Mouse (Mus musculus) neural tube, embryonic 14.5 days (tissue): ENCODE measurements around the gene Sufu. TPM values are rescaled to one million over a fixed set of nuclear protein-coding genes. Genes with fewer than 3 reads are reported as not detected.
A peak's percentile ranks its signal among the peaks of the same experiment; 100 is the strongest.

ENCODE experiments used
- ATAC-seq: fragments of 200-750 bp; cut with Nextera tagmentation; 2 replicates; pipeline ENCODE4 v1.8.0; 2017; ENCODE audit warnings: low read depth, mild to moderate bottlenecking, moderate TSS enrichment, moderate library complexity
- H3K27ac ChIP-seq: fragments of 300-500 bp; sonication (generic); 2 replicates; pipeline ENCODE4 v1.5.1; 2014; ENCODE audit warnings: low read depth, mild to moderate bottlenecking, control low read depth, low read length, moderate library complexity, mixed read lengths
- H3K27me3 ChIP-seq: fragments of 300-500 bp; sonication (generic); 2 replicates; pipeline ENCODE4 v1.6.1; 2014; ENCODE audit warnings: low read length; ENCODE audit not compliant: control insufficient read depth, insufficient read depth
- H3K36me3 ChIP-seq: fragments of 300-500 bp; sonication (generic); 2 replicates; pipeline ENCODE4 v1.6.1; 2014; ENCODE audit warnings: low read length, mixed read lengths; ENCODE audit not compliant: control insufficient read depth, insufficient read depth
- H3K4me1 ChIP-seq: fragments of 300-500 bp; sonication (generic); 2 replicates; pipeline ENCODE4 v1.6.1; 2014; ENCODE audit warnings: low read length; ENCODE audit not compliant: control insufficient read depth, insufficient read depth
- H3K4me2 ChIP-seq: fragments of 300-500 bp; sonication (generic); 2 replicates; pipeline ENCODE4 v1.6.1; 2014; ENCODE audit warnings: mild to moderate bottlenecking, low read depth, low read length, control low read depth
- H3K4me3 ChIP-seq: fragments of 300-500 bp; sonication (generic); 2 replicates; pipeline ENCODE4 v1.5.1; 2014; ENCODE audit warnings: low read depth, low read length, control low read depth, mixed read lengths
- H3K9ac ChIP-seq: fragments of 300-500 bp; sonication (generic); replicated peaks from 2 replicates; pipeline ENCODE4 v1.6.1; 2014; ENCODE audit warnings: low read depth, mild to moderate bottlenecking, control low read depth, low read length, mixed read lengths
- H3K9me3 ChIP-seq: fragments of 300-500 bp; sonication (generic); 2 replicates; pipeline ENCODE4 v1.6.1; 2016; ENCODE audit warnings: low read length; ENCODE audit not compliant: control insufficient read depth
- WGBS: fragments of 180-500 bp; shearing (Covaris S2); extraction: QIAGEN DNeasy Blood & Tissue Kit; methylation state at CpG from one replicate; pipeline ENCODE4 v1.1.7; 2014; 5-methylcytosine and 5-hydroxymethylcytosine counted together
- polyA plus RNA-seq: library from polyadenylated mRNA; unstranded; fragments of >200 nt; fragmentation: Nextera tagmentation; extraction: Ambion mirVana; gene quantifications from 2 replicates; pipeline ENCODE4 v1.2.1, GENCODE M21; 2014

The Sufu gene
- polyA plus RNA-seq, 1 experiment from 2014 or later: 20.2 TPM

- no peaks in the 10 kb centered on the region for H3K27me3 ChIP-seq
- H3K36me3 ChIP-seq: no peaks in the 10 kb centered on the region
- no peak overlapping the region for H3K9ac ChIP-seq
- H3K27ac ChIP-seq: no peak overlapping the region
- peaks cover 52% of the 10 kb centered on the region for H3K4me1 ChIP-seq
- WGBS: 32% methylated on average over 15 of the region's 15 CpGs
- no peak for ATAC-seq
- H3K4me3 ChIP-seq: no peak overlapping the region
- H3K4me2 ChIP-seq: no peak overlapping the region
- no peaks in the 10 kb centered on the region for H3K9me3 ChIP-seq
These were observed 125.8 kb downstream of the Sufu start for GRCm38 (mm10) chr19:46522433-46523044.

GRCm38 (mm10) chr19:46523131-46523479, 126.4 kb downstream of the Sufu start:
- no peak overlapping the region; the same call in 1 of the 2 replicates for H3K9ac ChIP-seq
- H3K4me1 ChIP-seq: peaks cover 52% of the 10 kb centered on the region
- ATAC-seq: no peak

GRCm38 (mm10) chr19:46523480-46524151, 126.9 kb downstream of the Sufu start:
- H3K4me3 ChIP-seq: peak overlapping the region; percentile 6; the same call in 1 of the 2 replicates
- H3K9me3 ChIP-seq: no peaks in the 10 kb centered on the region
- H3K36me3 ChIP-seq: no peaks in the 10 kb centered on the region
- peak; percentile 89 for ATAC-seq
- peaks cover 54% of the 10 kb centered on the region for H3K4me1 ChIP-seq
- peak overlapping the region; percentile 16; the same call in 1 of the 2 replicates for H3K9ac ChIP-seq
- H3K27ac ChIP-seq: peak overlapping the region; percentile 76
- WGBS: 4% methylated on average over 20 of the region's 20 CpGs
- peak overlapping the region; percentile 36 for H3K4me2 ChIP-seq
- H3K27me3 ChIP-seq: no peaks in the 10 kb centered on the region

More at GRCm38 (mm10) chr19:46523131-46523479, 126.4 kb downstream of the Sufu start:
- Histone ChIP-seq H3K36me3 (no peaks in the 10 kb centered on the region), H3K9me3 (no peaks in the 10 kb centered on the region), H3K27me3 (no peaks in the 10 kb centered on the region), H3K27ac (peak overlapping the region; percentile 76), H3K4me2 (peak overlapping the region; percentile 36; the same call in 1 of the 2 replicates), H3K4me3 (no peak overlapping the region; the same call in 1 of the 2 replicates)

- H3K4me1 ChIP-seq: peaks cover 58% of the 10 kb centered on the region
- H3K4me3 ChIP-seq: no peak overlapping the region
- no peak for ATAC-seq
- no peaks in the 10 kb centered on the region for H3K9me3 ChIP-seq
- H3K9ac ChIP-seq: 0 out of 2 replicates have a peak overlapping the region, but pooled peaks have one; percentile 16
- no peaks in the 10 kb centered on the region for H3K27me3 ChIP-seq
- peak overlapping the region; percentile 36 for H3K4me2 ChIP-seq
- peak overlapping the region; percentile 76 for H3K27ac ChIP-seq
- H3K36me3 ChIP-seq: no peaks in the 10 kb centered on the region
- 13% methylated on average over 6 of the region's 6 CpGs for WGBS
These were observed 127.5 kb downstream of the Sufu start for GRCm38 (mm10) chr19:46524152-46524544.

- Histone ChIP-seq H3K9ac (no peak overlapping the region), H3K9me3 (no peaks in the 10 kb centered on the region), H3K4me3 (no peak overlapping the region), H3K27ac (peak overlapping the region; percentile 76; the same call in 1 of the 2 replicates), H3K4me1 (peaks cover 65% of the 10 kb centered on the region), H3K4me2 (peak overlapping the region; percentile 36; the same call in 1 of the 2 replicates), H3K27me3 (no peaks in the 10 kb centered on the region), H3K36me3 (no peaks in the 10 kb centered on the region)
- 33% methylated on average over 14 of the region's 14 CpGs for WGBS
- ATAC-seq: no peak
These were observed 128.1 kb downstream of the Sufu start for GRCm38 (mm10) chr19:46524601-46525321.

- no peaks in the 10 kb centered on the region for H3K36me3 ChIP-seq
- H3K4me2 ChIP-seq: no peak overlapping the region
- H3K4me1 ChIP-seq: peaks cover 77% of the 10 kb centered on the region
- H3K9me3 ChIP-seq: no peaks in the 10 kb centered on the region
- no peak overlapping the region for H3K4me3 ChIP-seq
- 0 out of 2 replicates have a peak overlapping the region, but pooled peaks have one; percentile 3 for H3K27ac ChIP-seq
- ATAC-seq: no peak
- WGBS: 41% methylated on average over 10 of the region's 10 CpGs
- H3K27me3 ChIP-seq: no peaks in the 10 kb centered on the region
- no peak overlapping the region for H3K9ac ChIP-seq
These were observed 129.3 kb downstream of the Sufu start for GRCm38 (mm10) chr19:46525691-46526631.

- Histone ChIP-seq H3K9me3 (no peaks in the 10 kb centered on the region), H3K9ac (no peak overlapping the region; the same call in 1 of the 2 replicates), H3K27ac (peak overlapping the region; percentile 87), H3K4me3 (peak overlapping the region; percentile 7; the same call in 1 of the 2 replicates), H3K4me2 (peak overlapping the region; percentile 48), H3K4me1 (peaks cover 94% of the 10 kb centered on the region), H3K27me3 (no peaks in the 10 kb centered on the region), H3K36me3 (no peaks in the 10 kb centered on the region)
- no peak for ATAC-seq
- 9% methylated on average over 17 of the region's 17 CpGs for WGBS
These were observed 131.2 kb downstream of the Sufu start for GRCm38 (mm10) chr19:46527632-46528528.
